Mouse (Mus musculus) heart, postnatal 0 days (tissue): ENCODE measurements around the gene Traf3ip2.

Experiments used
- CTCF ChIP-seq: IDR thresholded peaks from 2 replicates; pipeline ENCODE4 v1.5.1; 2016; ENCODE audit warnings: antibody characterized with exemption, control low read depth, low read depth
- EP300 ChIP-seq: IDR thresholded peaks from 2 replicates; pipeline ENCODE4 v1.6.1; 2016; ENCODE audit warnings: antibody characterized with exemption, low read depth

- TF ChIP-seq EP300: peak; percentile 66; the same call in 1 of the 2 replicates
- TF ChIP-seq CTCF: no peak
Observed at GRCm38 (mm10) chr10:39629746-39630552, 17.2 kb downstream of the Traf3ip2 start.
